Mouse (Mus musculus) left cerebral cortex, adult 18-20 months (tissue): ENCODE measurements around the gene Car11. TPM values are rescaled to one million over a fixed set of nuclear protein-coding genes. Genes with fewer than 3 reads are reported as not detected.

ENCODE experiments used
- total RNA-seq, 2 experiments: library from RNA; stranded (reverse); gene quantifications; 2 replicates each; pipeline ENCODE4 v1.2.3; 2021

The Car11 gene
- total RNA-seq, 2 experiments from 2014 or later = 215 to 220 TPM

Other genes starting within 250 kb of the Car11 start
- gene Ftl1, start 240.0 kb upstream of the Car11 start, total RNA-seq = 100 to 1,000 TPM; 218 to 238 TPM
- gene Bax, start 232.9 kb upstream of the Car11 start, total RNA-seq = 10 to 100 TPM; 55.2 to 59.3 TPM
- gene Tulp2, start 218.0 kb upstream of the Car11 start, total RNA-seq = under 1 TPM in 1 of 2 experiments, not detected in 1; 0.21 TPM
- gene Gm45808, start 213.0 kb upstream of the Car11 start, total RNA-seq = 1 to 10 TPM; 2.5 to 3.8 TPM
- 1 to 10 TPM; 3.9 to 4.7 TPM for gene Dhdh, start 211.0 kb upstream of the Car11 start, total RNA-seq
- gene Nucb1, start 189.4 kb upstream of the Car11 start, total RNA-seq = 100 to 1,000 TPM; 111 to 112 TPM
- 10 to 100 TPM; 23.1 to 25.9 TPM for gene Ppp1r15a, start 173.6 kb upstream of the Car11 start, total RNA-seq
- 1 to 10 TPM; 6.1 to 8.2 TPM for gene Plekha4, start 173.5 kb upstream of the Car11 start, total RNA-seq
- under 1 TPM; 0.37 to 0.56 TPM for gene Hsd17b14, start 144.9 kb upstream of the Car11 start, total RNA-seq
- gene Bcat2, start 129.7 kb upstream of the Car11 start, total RNA-seq = 10 to 100 TPM; 25.3 to 26.9 TPM
- not detected for gene Fgf21, start 84.4 kb upstream of the Car11 start, total RNA-seq
- not detected for gene Fut1, start 82.6 kb upstream of the Car11 start, total RNA-seq
- gene Izumo1, start 78.0 kb upstream of the Car11 start, total RNA-seq = under 1 TPM in 1 of 2 experiments, not detected in 1; 0.21 TPM
- 1 to 10 TPM; 6.4 to 7.9 TPM for gene Rasip1, start 72.4 kb upstream of the Car11 start, total RNA-seq
- gene Mamstr, start 59.9 kb upstream of the Car11 start, total RNA-seq = 1 to 10 TPM; 2.0 to 2.6 TPM
- gene Fut2, start 33.4 kb upstream of the Car11 start, total RNA-seq = under 1 TPM; 0.12 to 0.26 TPM
- 10 to 100 TPM; 11.1 to 13.3 TPM for gene Ntn5, start 15.8 kb upstream of the Car11 start, total RNA-seq
- gene Sec1, start 5.4 kb upstream of the Car11 start, total RNA-seq = 1 to 10 TPM; 1.2 to 1.7 TPM
- 10 to 100 TPM; 63.1 to 84.6 TPM for gene Dbp, start 5.2 kb downstream of the Car11 start, total RNA-seq
- gene Rpl18, start 15.6 kb downstream of the Car11 start, total RNA-seq = 100 to 1,000 TPM; 331 to 369 TPM
- gene Sphk2, start 18.2 kb downstream of the Car11 start, total RNA-seq = 10 to 100 TPM; 32.3 to 33.0 TPM
- under 1 TPM in 1 of 2 experiments, not detected in 1; 0.21 TPM for gene Fam83e, start 21.4 kb downstream of the Car11 start, total RNA-seq
- gene Spaca4, start 26.0 kb downstream of the Car11 start, total RNA-seq = not detected
- 100 to 1,000 TPM; 229 to 237 TPM for gene Lmtk3, start 83.9 kb downstream of the Car11 start, total RNA-seq
- 10 to 100 TPM; 11.3 to 13.7 TPM for gene Sult2b1, start 84.8 kb downstream of the Car11 start, total RNA-seq
- gene Cyth2, start 114.7 kb downstream of the Car11 start, total RNA-seq = 100 to 1,000 TPM; 191 to 210 TPM
- gene Kcnj14, start 124.9 kb downstream of the Car11 start, total RNA-seq = 1 to 10 TPM; 2.2 to 2.6 TPM
- gene Grwd1, start 131.1 kb downstream of the Car11 start, total RNA-seq = 10 to 100 TPM; 20.1 to 23.2 TPM
- gene Kdelr1, start 172.9 kb downstream of the Car11 start, total RNA-seq = 10 to 100 TPM; 69.0 to 76.2 TPM
- gene Grin2d, start 178.5 kb downstream of the Car11 start, total RNA-seq = 10 to 100 TPM; 10.7 to 10.9 TPM
- not detected for gene Syngr4, start 196.9 kb downstream of the Car11 start, total RNA-seq
- gene Tmem143, start 197.1 kb downstream of the Car11 start, total RNA-seq = 10 to 100 TPM; 20.9 to 22.0 TPM
- 1 to 10 TPM; 5.5 to 8.4 TPM for gene Emp3, start 221.6 kb downstream of the Car11 start, total RNA-seq
- 1 to 10 TPM; 2.6 to 2.7 TPM for gene Ccdc114, start 224.2 kb downstream of the Car11 start, total RNA-seq